Mouse (Mus musculus) liver, embryonic 14.5 days (tissue): Measurements from ENCODE around the gene Apbb2.

Source experiments
- CTCF ChIP-seq: IDR thresholded peaks from 2 replicates; pipeline ENCODE4 v1.5.1; 2016; ENCODE audit warnings: antibody characterized with exemption, low read depth, control low read depth
- EP300 ChIP-seq: IDR thresholded peaks from 2 replicates; pipeline ENCODE4 v1.6.1; 2016; ENCODE audit warnings: antibody characterized with exemption, low read depth

GRCm38 (mm10) chr5:66415033-66415697, 203.4 kb downstream of the Apbb2 start:
- TF ChIP-seq CTCF: no peak
- TF ChIP-seq EP300: no peak
